Mouse (Mus musculus) spleen, postnatal 14 days (tissue): ENCODE data around the gene Znrd1.
"Not testable (repeated sequence)": the region's sequence is repeated elsewhere in the genome, so short reads cannot be mapped to it uniquely, and the experiment has no call there.

ENCODE experiments used
- DNase-seq, 2 experiments: peaks; one replicate each; pipeline ENCODE4 v3.0.0; 2021 to 2022; ENCODE audit warnings: low spot score in 2 of 2

Gene Znrd1

DNA sequence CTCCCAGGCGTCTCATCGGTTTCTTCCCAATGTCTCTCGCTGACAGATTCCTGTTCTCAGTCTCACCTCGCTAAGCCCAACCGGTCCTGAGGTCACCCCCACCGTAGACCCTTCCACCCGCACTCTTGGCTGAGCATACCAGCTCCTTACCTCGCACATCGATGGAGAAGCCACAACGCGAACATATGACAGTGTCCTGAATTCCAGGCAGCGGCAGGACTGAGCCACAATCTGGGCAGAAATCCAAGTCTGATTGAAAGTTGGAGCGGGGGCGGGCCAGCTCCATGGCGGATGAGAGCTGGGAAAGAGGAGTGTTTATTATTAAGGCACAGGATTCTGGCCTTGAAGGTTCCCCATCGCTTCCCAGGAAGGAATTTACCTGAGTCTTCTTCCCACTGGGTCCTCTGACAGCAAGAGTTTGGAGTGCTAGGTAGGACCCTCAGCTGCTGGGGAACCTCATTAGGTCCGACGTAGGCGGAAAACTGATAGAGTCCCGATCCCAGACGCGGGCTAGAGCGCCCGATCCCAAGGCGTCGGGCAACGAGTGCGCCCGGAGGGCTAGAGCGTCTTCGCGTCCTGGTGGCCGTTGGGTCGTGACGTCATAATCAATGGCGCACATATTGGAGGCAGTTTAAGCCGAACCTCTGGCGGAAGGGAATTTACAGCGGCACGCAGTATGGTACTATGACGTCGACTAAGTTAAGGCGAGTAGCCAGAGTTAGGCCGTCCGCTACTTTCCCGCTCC, at the start of gene Znrd1, which contains the start of gene Znrd1as:
Gene Znrd1, minus strand, starts transcription at position 561 of the 745 bp plus-strand sequence.
Gene Znrd1as, plus strand, starts transcription at position 594 of the 745 bp plus-strand sequence.
- DNase-seq, result peak; percentile 72 to 83

DNA sequence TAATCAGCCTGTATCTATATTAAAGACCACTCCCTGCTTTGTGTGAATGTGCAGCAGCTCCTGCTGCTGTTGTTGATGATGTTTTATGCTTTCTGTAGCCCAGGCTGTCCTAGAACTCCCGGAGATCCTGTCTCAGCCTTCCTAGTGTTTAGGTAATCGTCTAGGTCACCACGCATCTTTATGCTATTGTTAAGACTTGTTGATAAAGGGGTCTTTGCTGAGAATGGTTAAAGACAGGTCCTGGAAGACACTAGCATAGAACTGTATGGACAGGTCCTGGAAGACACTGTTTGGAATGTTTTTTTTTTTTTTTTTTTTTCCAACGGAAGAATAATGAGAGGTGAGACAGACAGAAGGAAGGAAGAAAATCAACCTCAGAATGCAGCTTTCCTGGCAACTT, 45.0 kb upstream of the Znrd1 start:
- DNase-seq, result no peak

DNA sequence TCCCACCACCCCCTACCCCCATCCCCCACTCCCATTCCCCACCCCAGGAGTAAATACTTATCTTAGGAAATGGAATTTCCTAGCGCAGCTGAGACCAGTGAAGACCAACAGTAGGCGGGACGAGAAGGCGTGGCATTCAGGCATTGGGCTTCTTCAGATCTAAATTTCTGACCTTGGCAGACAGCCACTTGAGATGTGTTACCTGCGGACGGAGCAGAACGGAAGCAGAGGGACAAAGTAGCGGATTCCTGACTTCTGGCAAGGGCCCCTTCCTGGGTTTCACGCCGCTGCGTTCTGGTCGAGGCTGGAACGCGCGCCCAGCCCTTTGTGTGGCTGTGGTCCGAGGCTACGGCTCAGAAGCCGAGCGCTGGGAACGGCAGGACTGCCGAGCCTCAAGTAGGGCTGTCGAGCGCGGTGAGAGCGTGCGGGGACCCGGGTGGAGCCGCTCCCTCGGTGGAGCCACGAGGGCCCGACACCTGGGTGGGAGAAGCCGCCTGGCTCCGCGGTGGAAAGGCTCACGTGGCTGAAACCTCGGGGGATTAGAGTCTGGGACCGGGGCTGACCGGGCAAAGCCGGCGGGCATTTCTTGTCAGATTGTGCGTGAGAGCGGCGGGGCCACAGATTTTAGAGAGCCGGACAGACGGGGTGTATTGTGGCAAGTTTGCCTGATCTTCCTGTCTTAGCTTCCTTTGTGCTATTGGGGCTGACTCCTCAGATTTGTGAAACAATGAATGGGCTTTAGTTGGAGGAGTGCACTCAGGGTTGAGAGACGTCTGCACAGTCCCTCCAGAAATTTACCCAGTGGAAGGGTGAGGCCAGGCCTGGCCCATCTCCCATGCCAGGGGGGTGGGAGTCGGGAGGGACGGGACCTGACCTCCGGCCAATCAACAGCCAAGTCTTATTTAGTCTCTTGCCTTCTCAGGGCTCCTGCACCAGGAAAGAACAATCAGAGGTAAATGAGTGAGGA, 44.3 kb upstream of the Znrd1 start:
- DNase-seq, result no peak

DNA sequence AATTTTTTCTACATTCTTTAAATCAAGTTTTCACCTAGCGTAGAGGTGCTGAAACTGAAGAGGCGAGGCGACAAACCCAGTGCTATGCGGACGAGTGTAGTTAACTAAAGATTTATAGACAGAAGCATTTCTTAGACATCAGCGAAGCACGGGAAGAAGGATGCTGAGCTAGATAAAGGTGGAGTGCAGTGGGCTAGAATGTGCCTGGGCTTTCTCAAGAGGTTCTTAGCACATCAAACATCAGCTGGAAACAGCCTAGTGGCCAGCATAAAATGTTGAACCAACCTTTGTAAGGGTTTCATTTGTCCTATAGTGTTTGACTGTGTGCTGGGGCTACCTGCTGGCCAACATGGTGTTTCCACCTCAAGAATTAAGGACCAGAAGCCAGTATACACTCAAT, 42.5 kb upstream of the Znrd1 start, which contains the start of gene Zfp57:
Gene Zfp57, plus strand, starts transcription at position 301 of the 400 bp plus-strand sequence.
- no peak for DNase-seq

DNA sequence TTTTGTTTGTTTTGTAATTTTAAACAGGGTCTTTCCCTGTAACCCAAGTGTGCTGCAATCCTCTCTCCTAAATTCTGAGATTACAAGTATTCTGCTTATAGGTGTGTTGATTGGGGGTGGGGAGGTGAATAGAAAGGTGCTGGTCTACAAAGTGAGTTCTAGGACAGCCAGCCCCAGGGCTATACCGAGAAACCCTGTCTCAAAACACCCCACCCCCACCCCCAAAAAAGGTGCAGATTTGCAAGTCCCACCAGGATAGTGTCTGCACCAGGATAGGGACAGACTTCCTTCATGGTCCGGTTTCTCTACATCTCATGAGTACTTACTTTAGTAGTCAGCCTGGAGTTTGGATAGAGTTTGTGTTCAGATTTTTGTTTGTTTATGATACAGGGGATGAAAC, 40.1 kb upstream of the Znrd1 start:
- DNase-seq, result no peak

DNA sequence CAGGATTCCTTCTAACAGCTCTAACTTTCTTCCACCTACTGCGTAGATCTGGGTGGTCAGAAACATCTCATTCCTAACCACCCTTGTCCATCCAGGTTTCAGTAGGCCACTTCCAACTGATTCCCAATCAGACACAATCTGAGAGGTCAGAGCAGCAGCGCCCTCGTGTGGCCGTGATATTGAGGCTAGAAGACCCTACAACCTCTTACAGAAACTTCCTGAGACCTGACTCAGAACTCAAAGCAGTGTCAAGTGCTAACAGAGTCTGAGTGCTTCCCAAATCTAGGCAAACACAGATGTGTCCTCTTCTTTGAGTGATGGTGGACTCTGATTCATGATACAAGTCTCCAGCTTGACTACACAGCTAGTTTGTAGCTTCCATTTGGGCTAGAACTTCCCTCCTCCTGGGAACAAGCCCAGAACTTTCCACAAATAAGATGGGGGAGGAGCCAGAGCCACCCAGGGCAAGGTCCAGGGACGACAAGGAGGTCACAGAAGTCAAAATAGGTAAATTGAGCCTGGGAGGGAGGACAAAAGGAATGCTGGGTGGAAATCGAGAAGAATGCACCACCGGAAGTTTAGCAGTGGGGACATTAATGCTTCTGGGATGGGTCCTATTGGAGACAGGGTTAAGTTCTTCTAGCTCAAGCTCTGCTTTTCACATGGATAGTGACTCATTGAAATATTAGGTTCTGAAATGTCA, 38.8 kb upstream of the Znrd1 start:
- peak; percentile 19 to 37 for DNase-seq

DNA sequence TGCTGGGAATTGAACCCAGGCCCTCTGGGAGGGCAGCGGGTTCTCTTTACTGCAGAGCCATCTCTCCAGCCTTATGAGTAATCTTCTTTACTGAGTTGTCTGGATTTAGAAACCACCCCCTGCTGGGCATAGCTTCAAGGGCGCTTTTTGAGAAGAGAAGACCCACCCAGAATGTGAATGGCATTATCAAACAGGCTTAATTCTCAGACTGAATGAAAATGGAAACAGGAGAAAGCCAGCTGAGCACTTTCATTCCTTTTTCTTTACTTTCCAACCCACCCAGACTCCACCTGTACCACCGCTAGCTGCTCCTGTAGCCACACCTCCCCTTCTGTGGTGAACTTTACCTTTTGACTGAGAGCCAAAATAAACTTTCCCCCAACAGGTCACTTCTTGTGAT, 37.1 kb upstream of the Znrd1 start:
- DNase-seq, result no peak

DNA sequence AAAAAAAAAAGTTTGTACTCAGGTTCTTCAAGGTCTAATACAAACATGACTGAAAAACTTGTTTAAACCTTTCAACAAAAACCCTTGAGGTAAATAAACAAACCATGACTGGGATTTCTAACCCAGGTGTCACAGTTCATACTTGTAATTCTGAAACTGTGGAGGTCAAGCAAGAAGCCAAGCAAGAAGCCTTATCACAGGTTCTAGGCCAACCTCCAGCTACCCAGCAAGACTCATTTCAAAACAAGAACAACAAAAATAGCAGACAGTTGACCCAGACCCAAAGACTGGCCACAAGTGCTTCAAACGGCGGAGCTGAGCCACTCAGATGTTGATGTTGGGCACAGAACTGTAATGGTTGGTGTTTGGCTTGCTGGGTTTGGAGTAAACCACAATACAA, 36.2 kb upstream of the Znrd1 start:
- no peak for DNase-seq

DNA sequence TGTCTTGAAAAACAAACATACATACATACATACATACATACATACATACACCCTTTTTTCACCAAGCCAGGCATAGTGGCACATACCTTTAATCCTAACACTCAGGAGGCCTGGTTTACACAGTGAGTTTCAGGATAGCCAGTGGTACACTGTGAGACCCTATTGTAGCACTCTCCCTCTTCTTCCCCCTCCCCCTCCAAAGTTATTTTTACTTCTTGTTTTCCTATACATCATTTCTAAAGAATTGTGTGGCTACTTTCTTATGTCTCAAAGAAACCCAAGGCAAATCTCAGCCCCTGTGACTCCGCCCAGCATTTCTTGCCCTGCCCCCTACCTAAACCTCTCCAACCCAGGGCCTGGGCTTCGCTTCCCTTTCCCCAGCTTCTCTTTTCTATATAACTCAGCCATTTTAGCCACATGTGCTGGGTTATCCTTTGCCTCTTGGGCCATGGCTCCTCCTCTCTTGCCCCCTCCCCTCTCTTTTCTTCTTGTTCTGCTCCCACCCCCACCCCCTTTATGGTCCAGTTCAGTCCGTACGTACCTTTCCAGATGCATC, 35.5 kb upstream of the Znrd1 start:
- DNase-seq, result no peak

DNA sequence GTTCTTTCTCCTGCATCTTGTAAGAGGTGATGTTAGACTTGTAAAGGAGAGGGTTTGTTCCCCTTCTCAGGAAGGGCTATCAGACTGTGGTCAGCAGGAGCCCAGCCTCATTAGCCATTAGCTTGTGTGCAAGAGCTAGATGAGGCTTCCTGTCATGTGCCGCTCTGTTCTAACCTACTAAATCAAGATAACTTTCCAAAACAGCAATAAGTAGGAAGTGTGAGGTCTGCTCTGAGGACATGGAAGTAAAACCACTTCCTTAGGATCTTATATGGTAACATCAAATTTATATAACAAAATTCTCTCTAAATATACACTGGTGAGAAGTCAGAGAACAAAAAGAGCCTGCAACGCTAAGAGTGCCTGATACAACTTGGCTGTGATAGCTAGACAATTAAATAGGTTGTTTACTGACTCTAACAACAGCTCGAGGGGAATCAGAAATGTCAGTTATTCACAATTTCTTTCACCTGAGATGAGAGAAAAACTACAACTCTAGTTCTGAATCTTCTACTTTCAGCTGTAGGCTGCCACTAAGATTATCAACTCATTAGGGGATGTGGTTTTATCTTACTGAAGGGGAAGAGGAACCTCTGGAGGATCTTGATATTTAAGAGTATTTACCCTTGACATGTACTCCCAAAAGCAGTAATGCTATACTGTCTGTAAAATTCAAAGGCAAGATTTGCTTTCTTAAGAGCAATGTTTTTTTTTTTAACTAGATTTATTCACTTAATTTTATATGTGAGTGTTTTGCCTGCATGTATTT, 34.2 kb upstream of the Znrd1 start:
- DNase-seq, result no peak

DNA sequence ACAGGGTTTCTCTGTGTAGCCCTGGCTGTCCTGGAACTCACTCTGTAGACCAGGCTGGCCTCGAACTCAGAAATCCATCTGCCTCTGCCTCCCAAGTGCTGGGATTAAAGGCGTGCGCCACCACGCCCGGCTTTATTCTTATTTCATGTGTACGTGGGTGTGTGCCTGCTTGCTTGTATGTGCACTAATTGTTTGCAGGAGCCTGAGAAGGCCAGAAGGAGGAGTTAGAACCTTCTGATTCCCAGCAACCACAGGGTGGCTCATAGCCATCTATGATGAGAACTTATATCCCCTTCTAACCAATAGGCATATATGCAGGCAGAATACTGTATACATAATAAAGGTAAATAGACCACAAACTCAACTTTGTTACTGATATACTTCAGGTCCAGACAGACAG, 32.3 kb upstream of the Znrd1 start:
- DNase-seq, result not testable (repeated sequence)

DNA sequence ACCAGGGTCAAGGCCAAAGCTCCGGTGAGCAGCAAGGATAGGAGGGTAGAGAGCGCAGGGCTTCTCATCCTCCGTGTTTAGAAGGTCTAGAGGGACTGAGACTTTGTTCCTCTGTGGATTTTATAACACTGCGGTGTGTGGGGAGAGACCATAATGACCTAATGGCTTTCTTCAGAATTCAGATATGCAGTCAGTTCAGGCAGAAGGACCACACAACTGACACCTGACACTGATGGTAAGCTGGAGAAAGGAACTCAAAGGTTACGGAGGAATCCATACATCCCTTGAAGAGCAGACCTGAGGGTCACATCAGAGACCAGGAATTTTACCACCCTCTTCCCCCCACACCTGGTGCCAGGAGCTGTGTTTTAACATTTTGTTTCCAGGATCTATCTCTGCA, 31.1 kb upstream of the Znrd1 start, which contains the start of gene H2-M5:
Gene H2-M5, minus strand, starts transcription at position 101 of the 400 bp plus-strand sequence.
- DNase-seq, result no peak

DNA sequence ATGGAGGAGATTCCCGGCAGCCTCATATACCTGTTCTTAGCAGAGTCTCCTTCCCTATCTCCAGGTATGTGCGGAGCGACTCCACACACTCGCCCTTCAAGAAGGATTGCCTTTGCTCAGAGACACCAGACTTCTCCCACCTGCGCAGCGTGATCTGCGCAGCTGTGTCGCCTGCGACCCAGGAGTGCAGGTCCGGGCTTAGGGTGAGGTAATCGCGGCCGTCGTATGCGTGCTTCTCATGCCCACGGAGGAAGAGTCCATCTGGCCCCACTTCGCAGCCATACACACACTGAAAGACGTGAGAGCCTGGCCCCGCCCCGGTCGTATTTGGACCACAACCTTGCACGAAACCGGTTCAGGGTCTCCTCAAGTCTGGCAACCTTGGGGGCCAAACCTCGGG, 30.1 kb upstream of the Znrd1 start:
- DNase-seq, result no peak

DNA sequence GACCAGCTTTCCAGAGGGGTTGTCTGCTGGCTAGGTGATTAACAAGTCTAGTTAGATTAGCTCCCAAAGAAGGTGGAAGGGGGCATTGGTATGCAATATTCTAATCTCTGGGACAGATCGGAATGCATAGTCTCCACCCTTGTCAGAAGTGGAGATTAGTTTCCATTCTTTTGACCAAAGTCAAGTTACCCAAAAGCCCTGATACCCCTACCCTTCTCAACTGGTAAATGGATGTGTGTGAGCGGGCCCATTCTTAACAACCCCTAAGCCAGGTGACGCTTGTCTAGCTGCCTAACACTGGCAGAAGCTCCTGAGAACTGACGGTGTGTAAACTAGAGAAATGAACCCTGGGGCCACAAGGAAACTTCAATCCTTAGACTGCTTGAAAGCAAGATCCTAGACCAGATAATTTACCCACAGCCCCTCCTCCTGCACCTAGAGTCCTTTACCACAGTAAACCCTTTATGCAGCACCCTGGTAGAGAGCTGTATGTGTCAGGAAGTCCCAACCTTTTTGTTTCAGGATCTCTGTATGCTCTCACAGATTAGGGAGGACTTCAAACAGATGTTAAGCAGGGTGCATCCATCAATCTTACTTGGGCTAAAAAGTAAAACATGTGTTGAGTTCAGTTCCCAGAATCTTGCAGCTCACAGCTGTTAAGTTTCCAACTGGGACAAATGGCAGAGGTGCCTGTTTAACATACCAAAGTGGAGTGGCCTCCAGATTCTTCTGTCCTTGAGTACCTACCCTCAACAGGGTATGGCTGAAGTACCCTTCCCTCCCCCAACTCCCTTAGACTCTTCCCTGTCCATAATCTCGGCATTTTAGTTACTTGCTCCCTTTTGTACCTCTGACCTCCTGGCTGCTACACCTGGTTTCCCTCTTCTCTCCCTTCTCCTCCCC, 24.1 kb upstream of the Znrd1 start:
- no peak for DNase-seq

DNA sequence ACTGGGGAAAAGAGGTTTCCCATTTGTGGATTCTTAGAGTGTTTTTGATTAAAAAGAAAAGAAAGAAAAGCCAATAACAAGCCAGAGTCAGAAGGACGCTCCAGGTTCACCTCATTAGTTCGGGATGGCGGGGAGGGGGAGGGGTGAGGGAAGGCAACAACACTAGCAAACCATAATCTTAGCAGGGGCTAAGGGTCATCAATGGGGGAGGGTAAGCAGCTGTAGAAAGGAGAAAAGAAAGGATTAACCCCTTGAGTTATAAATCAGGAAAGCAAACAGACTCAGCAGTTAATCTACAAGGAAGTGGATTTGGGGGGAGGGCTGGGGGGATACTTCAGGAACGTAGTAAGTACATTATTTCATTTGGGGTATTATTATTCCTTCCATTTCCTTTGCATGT, 23.5 kb upstream of the Znrd1 start:
- no peak for DNase-seq

DNA sequence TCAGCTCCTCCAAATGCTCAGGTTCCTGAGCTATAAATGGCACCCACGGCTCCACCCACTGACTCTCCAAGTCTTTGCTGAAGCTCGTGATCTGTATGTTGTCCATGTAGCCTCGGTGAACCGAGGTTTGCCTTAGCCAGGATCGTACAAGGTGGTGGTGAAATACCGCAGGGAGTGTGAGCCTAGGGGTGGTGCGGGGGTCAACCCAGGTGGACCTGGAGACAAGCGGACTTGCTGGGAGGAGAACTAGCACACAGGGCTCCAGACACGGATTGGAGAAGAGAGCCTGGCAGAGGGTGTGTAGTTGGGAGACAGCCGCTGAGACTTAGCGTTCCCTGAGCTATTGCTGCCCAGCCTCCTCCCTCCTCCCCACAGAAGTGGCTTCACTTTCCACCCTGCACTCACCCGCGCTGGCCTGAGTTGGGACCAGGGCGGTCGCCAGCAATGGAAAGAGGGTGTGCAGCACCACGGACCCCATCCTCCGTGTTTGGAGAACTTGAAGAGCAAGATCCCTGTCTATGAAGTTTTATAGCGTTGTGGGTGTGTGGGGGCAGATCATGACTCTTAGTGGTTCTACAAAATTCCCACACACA, 23.0 kb upstream of the Znrd1 start, which contains the start of gene 2410137M14Rik:
Gene 2410137M14Rik, minus strand, starts transcription at position 17 of the 593 bp plus-strand sequence.
- DNase-seq, result no peak

DNA sequence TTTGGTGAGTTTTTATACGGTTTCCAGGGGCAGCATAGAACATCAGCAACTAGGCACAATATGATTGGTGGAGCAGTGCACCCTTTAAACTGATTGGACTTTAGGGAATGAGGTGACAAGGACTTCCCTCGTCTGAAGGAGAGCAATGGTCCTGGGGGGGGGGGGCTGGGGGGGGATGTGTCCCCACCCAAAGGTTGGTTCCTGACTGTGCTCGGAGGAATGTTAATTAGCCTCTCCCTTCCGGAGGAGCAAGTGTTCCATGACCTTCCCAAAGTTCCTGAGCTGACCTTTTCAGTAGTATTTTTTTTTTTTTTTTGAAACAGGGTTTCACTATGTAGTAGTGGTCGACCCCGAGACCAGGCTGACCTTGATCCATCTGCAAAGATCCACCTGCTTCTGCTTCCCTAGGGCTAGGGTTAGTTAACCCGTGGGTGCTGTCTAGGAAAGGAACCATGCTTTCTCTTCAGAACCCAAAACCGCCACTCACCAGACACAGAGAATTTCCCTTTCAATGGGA, 15.0 kb upstream of the Znrd1 start:
- no peak for DNase-seq

DNA sequence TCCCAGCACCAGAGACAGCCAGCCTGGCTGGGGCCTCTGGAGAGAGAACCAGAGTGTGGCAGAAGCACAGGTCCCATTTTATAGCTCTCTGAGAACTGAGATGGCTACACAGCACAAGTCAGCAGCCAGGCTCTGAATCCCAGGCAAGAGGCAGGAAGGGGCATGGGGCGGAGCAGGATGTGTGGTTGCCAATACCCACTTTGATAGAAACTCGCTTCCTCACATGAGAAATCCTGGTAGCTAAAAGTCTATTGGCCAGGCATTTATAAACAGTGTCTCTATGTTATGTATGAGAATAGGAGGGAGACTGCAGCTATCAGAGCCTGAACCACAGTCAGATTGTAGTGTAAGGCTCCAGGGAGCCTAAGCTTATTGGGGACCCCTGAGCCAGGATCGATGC, 14.4 kb upstream of the Znrd1 start:
- DNase-seq, result no peak
